Mouse (Mus musculus) myocyte (in vitro differentiated cells): Measurements from ENCODE around the gene Auts2. TPM values are rescaled to one million over a fixed set of nuclear protein-coding genes. Genes with fewer than 3 reads are reported as not detected.

ENCODE experiments used
- H3K27me3 ChIP-seq: one replicate; pipeline ENCODE4 v1.6.1; 2011; ENCODE audit not compliant: control insufficient read depth, insufficient read depth, insufficient read length
- H3K36me3 ChIP-seq: one replicate; pipeline ENCODE4 v1.6.1; 2011; ENCODE audit not compliant: control insufficient read depth, insufficient read depth
- H3K4me2 ChIP-seq: one replicate; pipeline ENCODE4 v1.6.1; 2011; ENCODE audit warnings: low read depth, control low read depth
- H3K4me3 ChIP-seq: one replicate; pipeline ENCODE4 v1.5.1; 2011; ENCODE audit warnings: mild to moderate bottlenecking, control low read depth, moderate library complexity
- H3K79me2 ChIP-seq: one replicate; pipeline ENCODE4 v1.6.1; 2011; ENCODE audit not compliant: control insufficient read depth, insufficient read depth
- H3ac ChIP-seq: one replicate; pipeline ENCODE4 v1.6.1; 2011; ENCODE audit not compliant: control insufficient read depth, insufficient read length
- CEBPB ChIP-seq: IDR thresholded peaks from 2 replicates; pipeline ENCODE4 v1.6.1; 2011; ENCODE audit warnings: mild to moderate bottlenecking, moderate library complexity; ENCODE audit not compliant: poor library complexity, insufficient read depth, severe bottlenecking
- E2F4 ChIP-seq: IDR thresholded peaks from one replicate; pipeline ENCODE4 v1.6.1; 2011; ENCODE audit warnings: mild to moderate bottlenecking, control low read depth, moderate library complexity; ENCODE audit not compliant: insufficient read depth
- MAX ChIP-seq: IDR thresholded peaks from one replicate; pipeline ENCODE4 v1.6.1; 2011; ENCODE audit warnings: low read depth, mild to moderate bottlenecking, control low read depth
- MYOD1 ChIP-seq, 3 experiments: IDR thresholded peaks; one replicate each; pipeline ENCODE4 v1.6.1; 2011; ENCODE audit warnings: control low read depth in 2 of 3, low read depth in 2 of 3, mild to moderate bottlenecking in 2 of 3, moderate library complexity in 1 of 3; ENCODE audit not compliant: insufficient read length in 2 of 3, control insufficient read depth in 1 of 3
- MYOG ChIP-seq, 3 experiments: IDR thresholded peaks; one replicate each; pipeline ENCODE4 v1.6.1; 2011; ENCODE audit warnings: control low read depth in 2 of 3, low read depth in 2 of 3, mild to moderate bottlenecking in 2 of 3; ENCODE audit not compliant: insufficient read length in 2 of 3, control insufficient read depth in 1 of 3, insufficient read depth in 1 of 3
- POLR2A ChIP-seq: IDR thresholded peaks from one replicate; pipeline ENCODE4 v1.6.1; 2011; ENCODE audit warnings: low read depth, mild to moderate bottlenecking, control low read depth, moderate library complexity; ENCODE audit not compliant: insufficient read length
- POLR2AphosphoS2 ChIP-seq: IDR thresholded peaks from one replicate; pipeline ENCODE4 v1.6.1; 2011; ENCODE audit warnings: low read depth, control low read depth; ENCODE audit not compliant: insufficient read length
- REST ChIP-seq: IDR thresholded peaks from one replicate; pipeline ENCODE4 v1.6.1; 2011; ENCODE audit warnings: mild to moderate bottlenecking, control low read depth, moderate library complexity; ENCODE audit not compliant: insufficient read depth, insufficient read length
- SRF ChIP-seq: IDR thresholded peaks from one replicate; pipeline ENCODE4 v1.6.1; 2011; ENCODE audit warnings: low read depth; ENCODE audit not compliant: control insufficient read depth, insufficient read length
- TCF12 ChIP-seq: IDR thresholded peaks from one replicate; pipeline ENCODE4 v1.6.1; 2011; ENCODE audit warnings: mild to moderate bottlenecking, control low read depth; ENCODE audit not compliant: poor library complexity, insufficient read depth, severe bottlenecking
- TCF3 ChIP-seq: IDR thresholded peaks from one replicate; pipeline ENCODE4 v1.6.1; 2011; ENCODE audit warnings: low read depth, control low read depth; ENCODE audit not compliant: insufficient read length
- USF1 ChIP-seq: IDR thresholded peaks from one replicate; pipeline ENCODE4 v1.6.1; 2011; ENCODE audit warnings: low read depth, mild to moderate bottlenecking, control low read depth, moderate library complexity
- polyA plus RNA-seq: library from polyadenylated mRNA; unstranded; fragments of >200 nt; fragmentation: generic; extraction: Trizol; gene quantifications from one replicate; pipeline ENCODE4 v1.2.1, GENCODE M21; 2012; ENCODE audit warnings: missing spikeins

Auts2 gene
- polyA plus RNA-seq, 1 experiment: 8.0 TPM

DNA sequence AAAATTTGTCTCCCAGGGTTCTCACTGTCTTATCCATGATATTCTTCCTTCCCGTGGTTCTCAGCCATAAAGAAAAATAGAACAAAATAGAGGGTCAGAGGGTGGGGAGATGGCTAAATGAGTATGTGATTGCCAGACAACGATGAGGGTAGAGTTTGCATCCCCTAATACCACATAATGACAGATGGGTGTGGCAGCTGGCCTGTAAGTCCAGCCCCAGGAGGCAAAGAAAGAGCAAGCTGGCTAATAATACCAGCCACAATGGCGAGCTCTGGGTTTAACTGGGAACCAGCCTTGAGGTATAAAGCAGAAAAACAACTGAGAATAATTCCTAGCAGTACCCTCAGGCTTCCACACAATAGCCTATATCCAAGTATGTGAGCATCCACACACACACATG is 1029.4 kb downstream of the Auts2 start:
- Histone ChIP-seq H3K4me2 (no peak overlapping the region), H3ac (no peak overlapping the region), H3K4me3 (no peak overlapping the region), H3K27me3 (no peaks in the 10 kb centered on the region), H3K36me3 (no peaks in the 10 kb centered on the region), H3K79me2 (peaks cover 45% of the 10 kb centered on the region)
- no peak for TF ChIP-seq SRF
- no peak for TF ChIP-seq TCF3
- peak in 1 of 3 experiments; percentile 60 for TF ChIP-seq MYOD1 (IDR thresholded peaks at IDR 0.05; ENCODE audit: control insufficient read depth in 1 of 3, insufficient read length in 2 of 3, low read depth in 2 of 3)

- no peaks in the 10 kb centered on the region for H3K27me3 ChIP-seq
- no peak overlapping the region for H3K4me3 ChIP-seq
- H3K4me2 ChIP-seq: no peak overlapping the region
- H3K36me3 ChIP-seq: no peaks in the 10 kb centered on the region
- H3ac ChIP-seq: no peak overlapping the region
- H3K79me2 ChIP-seq: peaks cover 38% of the 10 kb centered on the region
- TF ChIP-seq E2F4 (no peak), MYOG (IDR thresholded peaks at IDR 0.05; ENCODE audit: control insufficient read depth in 1 of 3, insufficient read depth in 1 of 3, insufficient read length in 2 of 3, low read depth in 2 of 3) (no peak), MYOD1 (IDR thresholded peaks at IDR 0.05; ENCODE audit: control insufficient read depth in 1 of 3, insufficient read length in 2 of 3, low read depth in 2 of 3) (no peak), USF1 (no peak), TCF3 (no peak), POLR2AphosphoS2 (no peak), REST (no peak), SRF (no peak), MAX (no peak)
Measured at GRCm38 (mm10) chr5:131512617-131513016, 1030.5 kb downstream of the Auts2 start.

GRCm38 (mm10) chr5:131510659-131511058 is 1032.5 kb downstream of the Auts2 start:
- Histone ChIP-seq H3K27me3 (no peaks in the 10 kb centered on the region), H3K79me2 (peaks cover 41% of the 10 kb centered on the region), H3K4me2 (no peak overlapping the region), H3ac (no peak overlapping the region), H3K36me3 (no peaks in the 10 kb centered on the region), H3K4me3 (no peak overlapping the region)
- no peak for TF ChIP-seq CEBPB

DNA sequence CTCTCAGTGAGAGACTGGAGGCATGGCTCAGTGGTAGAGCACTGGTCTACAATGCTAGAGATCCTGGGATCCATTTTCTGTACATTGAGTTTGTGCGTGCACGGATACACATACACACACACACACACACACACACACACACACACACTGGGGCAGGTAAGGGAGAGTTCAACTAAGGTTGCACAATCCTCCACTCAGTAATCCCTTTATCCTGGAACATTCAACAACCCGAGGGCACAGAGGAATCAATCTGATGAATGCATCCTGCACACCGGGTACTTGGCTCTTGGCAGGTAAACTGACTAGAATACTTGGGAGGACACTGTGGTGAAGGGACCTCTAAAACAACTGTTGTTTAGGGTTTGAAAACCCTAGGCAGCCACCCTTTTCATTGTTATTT is 1033.8 kb downstream of the Auts2 start:
- no peaks in the 10 kb centered on the region for H3K36me3 ChIP-seq
- no peaks in the 10 kb centered on the region for H3K27me3 ChIP-seq
- no peak overlapping the region for H3K4me3 ChIP-seq
- no peak overlapping the region for H3K4me2 ChIP-seq
- no peak overlapping the region for H3ac ChIP-seq
- H3K79me2 ChIP-seq: peaks cover 28% of the 10 kb centered on the region
- no peak for TF ChIP-seq TCF12
- no peak for TF ChIP-seq REST
- no peak for TF ChIP-seq MYOG (IDR thresholded peaks at IDR 0.05; ENCODE audit: control insufficient read depth in 1 of 3, insufficient read depth in 1 of 3, insufficient read length in 2 of 3, low read depth in 2 of 3)
- no peak for TF ChIP-seq MAX
- TF ChIP-seq POLR2AphosphoS2: no peak
- no peak for TF ChIP-seq USF1
- TF ChIP-seq SRF: no peak
- no peak for TF ChIP-seq CEBPB
- TF ChIP-seq E2F4: no peak
- TF ChIP-seq TCF3: no peak
- TF ChIP-seq MYOD1 (IDR thresholded peaks at IDR 0.05; ENCODE audit: control insufficient read depth in 1 of 3, insufficient read length in 2 of 3, low read depth in 2 of 3): no peak
- no peak for TF ChIP-seq POLR2A

DNA sequence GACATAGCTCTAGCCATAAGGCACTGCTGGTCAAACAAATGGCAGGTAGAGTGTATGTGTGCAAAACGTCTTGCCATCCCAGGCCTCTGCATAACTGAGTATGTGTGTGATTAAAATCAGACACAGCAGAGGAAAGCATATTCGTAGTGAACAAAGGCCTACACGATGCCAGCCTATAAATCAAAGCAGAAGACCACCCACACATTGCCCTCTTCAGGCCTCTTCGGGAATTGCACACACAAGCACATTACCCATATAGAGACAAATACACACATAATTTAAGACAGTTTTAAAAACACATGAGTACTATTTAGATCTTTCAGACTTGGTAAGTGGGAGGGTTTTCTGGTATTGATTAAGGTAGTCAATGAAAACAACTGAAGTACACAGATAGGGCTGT is 1044.3 kb downstream of the Auts2 start:
- Histone ChIP-seq H3K79me2 (peaks cover 10% of the 10 kb centered on the region), H3ac (no peak overlapping the region), H3K36me3 (no peaks in the 10 kb centered on the region), H3K4me2 (no peak overlapping the region), H3K27me3 (no peaks in the 10 kb centered on the region), H3K4me3 (no peak overlapping the region)
- no peak for TF ChIP-seq MAX
- no peak for TF ChIP-seq CEBPB
- no peak for TF ChIP-seq TCF12
- TF ChIP-seq TCF3: no peak
- TF ChIP-seq REST: no peak
- no peak for TF ChIP-seq MYOD1 (IDR thresholded peaks at IDR 0.05; ENCODE audit: control insufficient read depth in 1 of 3, insufficient read length in 2 of 3, low read depth in 2 of 3)
- TF ChIP-seq SRF: no peak
- TF ChIP-seq MYOG (IDR thresholded peaks at IDR 0.05; ENCODE audit: control insufficient read depth in 1 of 3, insufficient read depth in 1 of 3, insufficient read length in 2 of 3, low read depth in 2 of 3): no peak
- no peak for TF ChIP-seq E2F4
- no peak for TF ChIP-seq POLR2AphosphoS2
- TF ChIP-seq POLR2A: no peak
- no peak for TF ChIP-seq USF1
